Mouse (Mus musculus) C2C12 (cell line): Measurements from ENCODE around the gene Susd6.

Experiments used
- CEBPB ChIP-seq: IDR thresholded peaks from one replicate; pipeline ENCODE4 v1.6.1; 2011; ENCODE audit warnings: low read depth, mild to moderate bottlenecking, control low read depth, moderate library complexity
- CTCF ChIP-seq: IDR thresholded peaks from one replicate; pipeline ENCODE4 v1.5.1; 2011; ENCODE audit not compliant: control insufficient read depth, insufficient read depth, insufficient read length
- MYOD1 ChIP-seq: IDR thresholded peaks from one replicate; pipeline ENCODE4 v1.6.1; 2011; ENCODE audit warnings: low read depth; ENCODE audit not compliant: control insufficient read depth, insufficient read length

DNA sequence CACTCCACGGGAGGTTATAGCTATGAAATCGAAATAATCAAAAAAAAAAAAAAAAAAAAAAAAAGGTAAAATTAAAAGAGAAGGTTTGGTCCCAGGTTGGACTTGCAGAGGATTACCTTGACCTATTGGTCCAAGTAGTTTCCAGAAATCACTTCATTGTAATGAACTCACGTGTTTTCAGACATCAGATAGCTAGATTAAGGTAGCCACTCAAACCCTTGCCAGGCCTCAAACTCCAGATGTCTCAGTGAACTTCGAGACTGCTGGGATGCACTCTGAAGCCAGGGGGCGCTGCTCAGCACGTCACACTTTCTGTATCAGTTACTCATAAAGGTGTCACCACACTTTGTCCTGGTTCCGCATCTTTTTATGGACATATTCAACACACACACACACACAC is 127.5 kb downstream of the Susd6 start:
- TF ChIP-seq MYOD1 (no peak), CEBPB (no peak), CTCF (no peak)
